Mouse (Mus musculus) lung, embryonic 14.5 days (tissue): ENCODE results near the gene Uqcc1. TPM values are rescaled to one million over a fixed set of nuclear protein-coding genes. Genes with fewer than 3 reads are reported as not detected.
A peak's percentile ranks its signal among the peaks of the same experiment; 100 is the strongest.

Experiments
- ATAC-seq: fragments of 200-750 bp; cut with Nextera tagmentation; 2 replicates; pipeline ENCODE4 v1.8.0; 2017; ENCODE audit warnings: mild to moderate bottlenecking, moderate TSS enrichment, moderate library complexity; ENCODE audit not compliant: insufficient read depth
- DNase-seq: peaks from one replicate; pipeline ENCODE4 v3.0.0-alpha.2; 2015
- H3K27ac ChIP-seq: fragments of 300-500 bp; sonication (generic); 2 replicates; pipeline ENCODE4 v1.5.1; 2014; ENCODE audit warnings: low read depth, mild to moderate bottlenecking, moderate library complexity
- H3K27me3 ChIP-seq: fragments of 300-500 bp; sonication (generic); 2 replicates; pipeline ENCODE4 v1.6.1; 2014; ENCODE audit warnings: low read length, control low read depth; ENCODE audit not compliant: insufficient read depth
- H3K36me3 ChIP-seq: fragments of 300-500 bp; sonication (generic); 2 replicates; pipeline ENCODE4 v1.6.1; 2014; ENCODE audit warnings: control low read depth; ENCODE audit not compliant: insufficient read depth
- H3K4me1 ChIP-seq: fragments of 300-500 bp; sonication (generic); 2 replicates; pipeline ENCODE4 v1.6.1; 2014; ENCODE audit warnings: antibody characterized with exemption, control low read depth; ENCODE audit not compliant: insufficient read depth
- H3K4me2 ChIP-seq: fragments of 300-500 bp; sonication (generic); 2 replicates; pipeline ENCODE4 v1.6.1; 2014; ENCODE audit warnings: mild to moderate bottlenecking
- H3K4me3 ChIP-seq: fragments of 300-500 bp; sonication (generic); 2 replicates; pipeline ENCODE4 v1.5.1; 2014; ENCODE audit warnings: low read depth, low read length
- H3K9ac ChIP-seq: fragments of 300-500 bp; sonication (generic); 2 replicates; pipeline ENCODE4 v1.6.1; 2014
- H3K9me3 ChIP-seq: fragments of 300-500 bp; sonication (generic); 2 replicates; pipeline ENCODE4 v1.6.1; 2016; ENCODE audit warnings: low read depth, low read length, control low read depth
- CTCF ChIP-seq: IDR thresholded peaks from 2 replicates; pipeline ENCODE4 v1.5.1; 2016; ENCODE audit warnings: antibody characterized with exemption, low read depth
- WGBS: fragments of 180-500 bp; shearing (Covaris S2); extraction: QIAGEN DNeasy Blood & Tissue Kit; methylation state at CpG from one replicate; pipeline ENCODE4 v1.1.7; 2014; 5-methylcytosine and 5-hydroxymethylcytosine counted together
- polyA plus RNA-seq: library from polyadenylated mRNA; unstranded; fragments of >200 nt; fragmentation: Nextera tagmentation; extraction: Ambion mirVana; gene quantifications from 2 replicates; pipeline ENCODE4 v1.2.1, GENCODE M21; 2014

Gene Uqcc1
- polyA plus RNA-seq: 52.0 and 52.9 TPM in 2 replicates

GRCm38 (mm10) chr2:155929531-155930442, at the start of gene Uqcc1:
Uqcc1 (minus strand) TSS chr2:155930310.
- peak; percentile 96 for ATAC-seq
- no peak for TF ChIP-seq CTCF

DNA sequence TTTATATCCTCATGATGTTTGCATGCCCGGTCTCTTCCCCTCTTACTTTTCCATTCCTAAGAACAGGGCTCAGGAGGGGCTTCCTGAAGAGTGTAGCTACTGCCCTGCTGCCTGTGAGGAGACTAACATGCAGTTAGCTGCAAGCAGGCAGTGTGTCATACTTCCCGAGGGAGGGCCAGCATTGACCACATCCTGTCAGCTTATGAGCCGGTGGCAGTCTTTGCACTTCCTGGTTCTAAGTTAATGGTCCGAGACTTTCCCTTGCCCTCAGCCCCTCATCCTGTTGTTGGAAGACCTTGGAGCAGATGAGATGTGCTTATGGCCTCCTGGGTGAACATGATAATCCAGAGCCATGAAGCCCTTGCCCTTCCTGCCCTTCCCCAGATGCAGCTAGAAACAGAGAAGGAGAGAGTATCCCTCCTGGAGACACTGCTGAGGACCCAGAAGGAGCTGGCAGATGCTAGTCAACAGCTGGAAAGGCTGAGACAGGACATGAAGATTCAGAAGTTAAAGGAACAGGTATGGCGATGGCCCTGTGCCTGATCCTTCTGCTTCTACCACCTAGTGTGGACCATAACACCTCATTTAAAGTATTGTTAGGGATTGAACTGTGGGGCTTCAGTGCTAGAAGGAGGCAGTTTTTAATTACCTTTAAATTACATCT, 49.4 kb upstream of the Uqcc1 start:
- no peak overlapping the region for H3K4me3 ChIP-seq
- H3K9me3 ChIP-seq: no peaks in the 10 kb centered on the region
- no peaks in the 10 kb centered on the region for H3K4me1 ChIP-seq
- no peak for ATAC-seq
- H3K4me2 ChIP-seq: no peak overlapping the region
- no peak overlapping the region for H3K27ac ChIP-seq
- no peak for TF ChIP-seq CTCF
- no peaks in the 10 kb centered on the region for H3K27me3 ChIP-seq
- H3K9ac ChIP-seq: no peak overlapping the region
- peaks cover 90% of the 10 kb centered on the region for H3K36me3 ChIP-seq
- peak; percentile 26 for DNase-seq
- 75% methylated on average over 5 of the region's 5 CpGs for WGBS

More at GRCm38 (mm10) chr2:155929531-155930442, at the start of gene Uqcc1:
- DNase-seq: peak; percentile 96
- H3K36me3 ChIP-seq: no peaks in the 10 kb centered on the region
- H3K27me3 ChIP-seq: no peaks in the 10 kb centered on the region
- H3K27ac ChIP-seq: peak within 1 kb of the TSS; percentile 87
- H3K4me2 ChIP-seq: peak within 1 kb of the TSS; percentile 82
- H3K4me1 ChIP-seq: peaks cover 5% of the 10 kb centered on the region; the same call in 1 of the 2 replicates
- peak within 1 kb of the TSS; percentile 72 for H3K4me3 ChIP-seq
- no peaks in the 10 kb centered on the region for H3K9me3 ChIP-seq
- peak within 1 kb of the TSS; percentile 65 for H3K9ac ChIP-seq
- WGBS: under 1% methylated on average over 38 of the region's 38 CpGs

DNA sequence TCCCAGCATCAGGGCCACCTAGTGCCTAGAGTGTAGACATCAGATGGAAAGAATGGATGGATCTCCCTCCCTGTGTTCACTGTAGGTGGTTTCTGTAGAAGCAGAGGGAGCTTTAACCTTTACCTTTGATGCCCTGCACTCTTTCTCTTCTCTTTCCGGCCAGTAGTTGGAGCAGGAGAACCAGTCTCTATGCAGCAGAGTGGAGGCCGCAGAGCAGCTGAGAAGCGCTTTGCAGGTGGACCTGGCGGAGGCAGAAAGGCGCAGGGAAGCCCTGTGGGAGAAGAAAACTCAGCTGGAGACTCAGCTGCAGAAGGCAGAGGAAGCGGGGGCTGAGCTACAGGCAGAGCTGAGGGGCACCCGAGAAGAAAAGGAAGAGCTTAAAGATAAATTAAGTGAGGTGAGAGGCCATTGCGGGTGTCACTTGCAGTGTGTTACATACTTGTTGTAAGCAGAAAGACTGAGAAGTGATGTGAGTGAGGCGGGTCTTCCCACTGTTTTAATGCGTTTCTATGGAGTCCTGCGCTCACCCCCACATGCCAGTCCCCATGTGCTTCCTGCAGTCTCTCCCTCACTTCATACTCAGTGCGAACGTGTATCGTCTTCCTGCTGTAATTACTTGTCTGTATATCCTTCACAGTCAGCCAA, 44.1 kb upstream of the Uqcc1 start:
- WGBS: 66% methylated on average over 14 of the region's 14 CpGs
- DNase-seq: no peak
- Histone ChIP-seq H3K9me3 (no peaks in the 10 kb centered on the region), H3K27me3 (no peaks in the 10 kb centered on the region), H3K4me3 (no peak overlapping the region), H3K36me3 (peaks cover 87% of the 10 kb centered on the region), H3K4me2 (no peak overlapping the region), H3K27ac (no peak overlapping the region), H3K4me1 (no peaks in the 10 kb centered on the region), H3K9ac (no peak overlapping the region)
- TF ChIP-seq CTCF: no peak
- no peak for ATAC-seq

DNA sequence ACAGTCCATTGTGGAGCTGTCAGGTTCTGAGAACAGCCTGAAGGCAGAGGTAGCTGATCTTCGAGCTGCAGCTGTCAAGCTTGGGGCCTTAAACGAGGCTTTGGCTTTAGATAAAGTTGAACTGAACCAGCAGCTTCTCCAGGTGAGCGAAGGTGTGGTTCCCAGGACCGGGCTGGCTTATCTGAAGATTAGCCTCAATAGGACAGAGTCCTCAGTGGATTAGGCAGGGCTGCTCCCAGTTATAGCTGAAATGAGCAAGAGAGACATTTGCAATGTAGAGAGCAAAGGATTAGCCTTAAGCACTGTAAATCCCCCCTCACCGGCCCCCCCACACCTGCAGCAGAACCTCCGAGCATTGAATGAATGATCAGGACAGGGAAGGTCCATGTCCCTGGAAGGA, 43.2 kb upstream of the Uqcc1 start:
- H3K27me3 ChIP-seq: no peaks in the 10 kb centered on the region
- no peak for ATAC-seq
- no peaks in the 10 kb centered on the region for H3K4me1 ChIP-seq
- peaks cover 88% of the 10 kb centered on the region for H3K36me3 ChIP-seq
- no peak overlapping the region for H3K4me2 ChIP-seq
- H3K9me3 ChIP-seq: no peaks in the 10 kb centered on the region
- H3K9ac ChIP-seq: no peak overlapping the region
- no peak for TF ChIP-seq CTCF
- WGBS: 84% methylated on average over 6 of the region's 6 CpGs
- no peak for DNase-seq
- H3K27ac ChIP-seq: no peak overlapping the region
- H3K4me3 ChIP-seq: no peak overlapping the region

DNA sequence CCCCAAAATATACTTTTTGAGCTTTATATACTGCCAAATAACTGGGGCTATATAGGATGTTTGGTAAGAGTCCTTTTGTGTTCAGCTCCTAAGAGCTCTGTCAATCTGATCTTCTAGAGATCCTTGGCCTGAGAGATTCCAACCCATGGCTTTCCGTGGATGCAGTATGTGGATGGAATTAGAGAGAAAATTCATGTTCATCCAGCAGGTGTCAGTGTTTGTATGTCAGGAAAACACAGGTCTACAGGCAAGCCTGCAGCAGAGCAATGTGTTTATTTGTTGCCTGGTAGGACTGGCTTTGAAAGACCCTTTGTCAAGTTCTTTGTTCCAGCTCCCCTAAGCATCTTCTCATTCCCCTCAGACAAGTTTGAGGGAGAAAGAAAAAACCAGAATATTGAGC, 32.9 kb upstream of the Uqcc1 start:
- DNase-seq: peak; percentile 71
- TF ChIP-seq CTCF: peak; percentile 49

GRCm38 (mm10) chr2:155961862-155962261, 31.8 kb upstream of the Uqcc1 start:
- Histone ChIP-seq H3K9me3 (no peaks in the 10 kb centered on the region), H3K27ac (no peak overlapping the region), H3K4me1 (0 out of 2 replicates have a peak, but pooled peaks cover 7% of the 10 kb centered on the region), H3K27me3 (no peaks in the 10 kb centered on the region), H3K36me3 (peaks cover 54% of the 10 kb centered on the region), H3K4me3 (no peak overlapping the region), H3K9ac (no peak overlapping the region), H3K4me2 (no peak overlapping the region)
- no peak for DNase-seq
- ATAC-seq: no peak
- 82% methylated on average over 10 of the region's 10 CpGs for WGBS
- no peak for TF ChIP-seq CTCF

More for the DNA sequence above, 32.9 kb upstream of the Uqcc1 start:
- H3K27me3 ChIP-seq: no peaks in the 10 kb centered on the region
- no peaks in the 10 kb centered on the region for H3K9me3 ChIP-seq
- H3K27ac ChIP-seq: no peak overlapping the region
- no peaks in the 10 kb centered on the region for H3K4me1 ChIP-seq
- H3K9ac ChIP-seq: no peak overlapping the region
- H3K36me3 ChIP-seq: peaks cover 65% of the 10 kb centered on the region
- ATAC-seq: no peak
- 43% methylated on average over 1 of the region's 1 CpGs for whole genome bisulfite sequencing
- no peak overlapping the region for H3K4me2 ChIP-seq
- no peak overlapping the region for H3K4me3 ChIP-seq

- H3K27ac ChIP-seq: no peak overlapping the region
- DNase-seq (no peak), ATAC-seq (no peak)
- no peak overlapping the region for H3K9ac ChIP-seq
- H3K4me2 ChIP-seq: no peak overlapping the region
- no peaks in the 10 kb centered on the region for H3K9me3 ChIP-seq
- H3K4me3 ChIP-seq: no peak overlapping the region
- TF ChIP-seq CTCF: no peak
- 0 out of 2 replicates have a peak, but pooled peaks cover 7% of the 10 kb centered on the region for H3K4me1 ChIP-seq
- WGBS: 70% methylated on average over 5 of the region's 5 CpGs
- H3K36me3 ChIP-seq: peaks cover 37% of the 10 kb centered on the region
- H3K27me3 ChIP-seq: no peaks in the 10 kb centered on the region
These were observed 29.9 kb upstream of the Uqcc1 start for GRCm38 (mm10) chr2:155959981-155960380.
